Mouse (Mus musculus): ENCODE results near the gene Arhgef2.
"Not testable (repeated sequence)": the region's sequence is repeated elsewhere in the genome, so short reads cannot be mapped to it uniquely, and the experiment has no call there.

GRCm38 (mm10) chr3:88596547-88596946 lies 9.2 kb upstream of the Arhgef2 start:
- not testable (repeated sequence) for TF ChIP-seq CTCF (IDR thresholded peaks at IDR 0.05; ENCODE audit: control insufficient read depth, insufficient read depth, low read length); POLR2A (IDR thresholded peaks at IDR 0.05; ENCODE audit: borderline replicate concordance, control insufficient read depth, low read depth, low read length)

Data from bone marrow, adult 2 months (tissue).